Mouse (Mus musculus): ENCODE results near the gene Tnp2. TPM values are rescaled to one million over a fixed set of nuclear protein-coding genes. Genes with fewer than 3 reads are reported as not detected.

Tnp2 gene
- polyA plus RNA-seq, 1 experiment from 2014 or later: not detected

- 0 out of 2 replicates have a peak, but pooled peaks cover 9% of the 10 kb centered on the region for H3K27me3 ChIP-seq (replicated peaks; ENCODE audit: control insufficient read depth, insufficient read depth, low read length)
- ATAC-seq: peak; percentile 88
These were observed 2.9 kb downstream of the Tnp2 start, which contains the start of gene Socs1 for GRCm38 (mm10) chr16:10785371-10786231. TSS of gene Socs1 (minus strand) at chr16:10785536.

GRCm38 (mm10) chr16:10784793-10785370, 3.6 kb downstream of the Tnp2 start:
- H3K27me3 ChIP-seq (replicated peaks; ENCODE audit: control insufficient read depth, insufficient read depth, low read length): 0 out of 2 replicates have a peak, but pooled peaks cover 9% of the 10 kb centered on the region

More at GRCm38 (mm10) chr16:10785371-10786231, 2.9 kb downstream of the Tnp2 start, which contains the start of gene Socs1:
- peak within 1 kb of the TSS; percentile 70 for H3K27ac ChIP-seq (ENCODE audit: low read depth, low read length)
- 0% methylated on average over 43 of the region's 59 CpGs for WGBS
- H3K36me3 ChIP-seq (ENCODE audit: control insufficient read depth, insufficient read depth, low read length): no peaks in the 10 kb centered on the region
- H3K4me1 ChIP-seq (ENCODE audit: control insufficient read depth, insufficient read depth, low read length): 0 out of 2 replicates have a peak, but pooled peaks cover 3% of the 10 kb centered on the region
- peak within 1 kb of the TSS; percentile 97 for H3K4me2 ChIP-seq (ENCODE audit: low read length)
- peak within 1 kb of the TSS; percentile 67 for H3K9ac ChIP-seq (ENCODE audit: low read length)
- DNase-seq (ENCODE audit: low spot score): peak; percentile 91
- peak within 1 kb of the TSS; percentile 50 for H3K4me3 ChIP-seq (ENCODE audit: low read depth, low read length)
- no peaks in the 10 kb centered on the region for H3K9me3 ChIP-seq (replicated peaks; ENCODE audit: control insufficient read depth, low read length)

GRCm38 (mm10) chr16:10783883-10784792, 4.3 kb downstream of the Tnp2 start:
- 0 out of 2 replicates have a peak, but pooled peaks cover 3% of the 10 kb centered on the region for H3K4me1 ChIP-seq (ENCODE audit: control insufficient read depth, insufficient read depth, low read length)
- peak overlapping the region; percentile 50 for H3K4me3 ChIP-seq (ENCODE audit: low read depth, low read length)
- H3K36me3 ChIP-seq (ENCODE audit: control insufficient read depth, insufficient read depth, low read length): no peaks in the 10 kb centered on the region
- H3K4me2 ChIP-seq (ENCODE audit: low read length): peak overlapping the region; percentile 97
- no peak overlapping the region for H3K27ac ChIP-seq (ENCODE audit: low read depth, low read length)
- H3K9me3 ChIP-seq (replicated peaks; ENCODE audit: control insufficient read depth, low read length): no peaks in the 10 kb centered on the region
- ATAC-seq (peak; percentile 12), DNase-seq (ENCODE audit: low spot score) (peak; percentile 36)
- H3K9ac ChIP-seq (ENCODE audit: low read length): peak overlapping the region; percentile 67
- H3K27me3 ChIP-seq (replicated peaks; ENCODE audit: control insufficient read depth, insufficient read depth, low read length): 0 out of 2 replicates have a peak, but pooled peaks cover 9% of the 10 kb centered on the region
- 4% methylated on average over 81 of the region's 81 CpGs for WGBS

More at GRCm38 (mm10) chr16:10784793-10785370, 3.6 kb downstream of the Tnp2 start:
- peak; percentile 76 for ATAC-seq
- peak overlapping the region; percentile 50 for H3K4me3 ChIP-seq (ENCODE audit: low read depth, low read length)
- H3K4me1 ChIP-seq (ENCODE audit: control insufficient read depth, insufficient read depth, low read length): 0 out of 2 replicates have a peak, but pooled peaks cover 3% of the 10 kb centered on the region
- WGBS: 1% methylated on average over 51 of the region's 55 CpGs
- peak overlapping the region; percentile 97 for H3K4me2 ChIP-seq (ENCODE audit: low read length)
- H3K9me3 ChIP-seq (replicated peaks; ENCODE audit: control insufficient read depth, low read length): no peaks in the 10 kb centered on the region
- H3K9ac ChIP-seq (ENCODE audit: low read length): peak overlapping the region; percentile 67
- peak; percentile 85 for DNase-seq (ENCODE audit: low spot score)
- no peaks in the 10 kb centered on the region for H3K36me3 ChIP-seq (ENCODE audit: control insufficient read depth, insufficient read depth, low read length)
- H3K27ac ChIP-seq (ENCODE audit: low read depth, low read length): peak overlapping the region; percentile 70

- no peak overlapping the region for H3K4me3 ChIP-seq (ENCODE audit: low read depth, low read length)
- ATAC-seq: no peak
- no peak overlapping the region for H3K27ac ChIP-seq (ENCODE audit: low read depth, low read length)
- no peak for DNase-seq (ENCODE audit: low spot score)
- H3K4me2 ChIP-seq (ENCODE audit: low read length): no peak overlapping the region
- H3K9me3 ChIP-seq (replicated peaks; ENCODE audit: control insufficient read depth, low read length): no peaks in the 10 kb centered on the region
- 71% methylated on average over 8 of the region's 8 CpGs for WGBS
- 0 out of 2 replicates have a peak, but pooled peaks cover 3% of the 10 kb centered on the region for H3K4me1 ChIP-seq (ENCODE audit: control insufficient read depth, insufficient read depth, low read length)
- H3K27me3 ChIP-seq (replicated peaks; ENCODE audit: control insufficient read depth, insufficient read depth, low read length): 0 out of 2 replicates have a peak, but pooled peaks cover 9% of the 10 kb centered on the region
- H3K9ac ChIP-seq (ENCODE audit: low read length): no peak overlapping the region
- no peaks in the 10 kb centered on the region for H3K36me3 ChIP-seq (ENCODE audit: control insufficient read depth, insufficient read depth, low read length)
These were observed 5.0 kb downstream of the Tnp2 start for GRCm38 (mm10) chr16:10783451-10783850.

GRCm38 (mm10) chr16:10783152-10783434, 5.4 kb downstream of the Tnp2 start:
- H3K4me2 ChIP-seq (ENCODE audit: low read length): no peak overlapping the region
- no peak overlapping the region for H3K9ac ChIP-seq (ENCODE audit: low read length)
- H3K4me3 ChIP-seq (ENCODE audit: low read depth, low read length): no peak overlapping the region
- DNase-seq (ENCODE audit: low spot score) (no peak), ATAC-seq (no peak)
- no peak overlapping the region for H3K27ac ChIP-seq (ENCODE audit: low read depth, low read length)
- H3K27me3 ChIP-seq (replicated peaks; ENCODE audit: control insufficient read depth, insufficient read depth, low read length): 0 out of 2 replicates have a peak, but pooled peaks cover 9% of the 10 kb centered on the region
- no peaks in the 10 kb centered on the region for H3K9me3 ChIP-seq (replicated peaks; ENCODE audit: control insufficient read depth, low read length)
- 0 out of 2 replicates have a peak, but pooled peaks cover 3% of the 10 kb centered on the region for H3K4me1 ChIP-seq (ENCODE audit: control insufficient read depth, insufficient read depth, low read length)
- 47% methylated on average over 1 of the region's 1 CpGs for WGBS
- no peaks in the 10 kb centered on the region for H3K36me3 ChIP-seq (ENCODE audit: control insufficient read depth, insufficient read depth, low read length)

- no peak overlapping the region for H3K27ac ChIP-seq (ENCODE audit: low read depth, low read length)
- WGBS: 44% methylated on average over 6 of the region's 6 CpGs
These were observed 5.9 kb downstream of the Tnp2 start for GRCm38 (mm10) chr16:10782377-10783151.

GRCm38 (mm10) chr16:10781862-10782371, 6.5 kb downstream of the Tnp2 start:
- DNase-seq (ENCODE audit: low spot score) (no peak), ATAC-seq (no peak)
- Histone ChIP-seq H3K36me3 (ENCODE audit: control insufficient read depth, insufficient read depth, low read length) (no peaks in the 10 kb centered on the region), H3K4me3 (ENCODE audit: low read depth, low read length) (no peak overlapping the region), H3K9ac (ENCODE audit: low read length) (no peak overlapping the region), H3K27me3 (replicated peaks; ENCODE audit: control insufficient read depth, insufficient read depth, low read length) (0 out of 2 replicates have a peak, but pooled peaks cover 9% of the 10 kb centered on the region), H3K4me2 (ENCODE audit: low read length) (no peak overlapping the region), H3K9me3 (replicated peaks; ENCODE audit: control insufficient read depth, low read length) (no peaks in the 10 kb centered on the region), H3K4me1 (ENCODE audit: control insufficient read depth, insufficient read depth, low read length) (0 out of 2 replicates have a peak, but pooled peaks cover 3% of the 10 kb centered on the region), H3K27ac (ENCODE audit: low read depth, low read length) (no peak overlapping the region)
- WGBS: 38% methylated on average over 9 of the region's 9 CpGs

More at GRCm38 (mm10) chr16:10782377-10783151, 5.9 kb downstream of the Tnp2 start:
- Histone ChIP-seq H3K27me3 (replicated peaks; ENCODE audit: control insufficient read depth, insufficient read depth, low read length) (0 out of 2 replicates have a peak, but pooled peaks cover 9% of the 10 kb centered on the region), H3K9ac (ENCODE audit: low read length) (no peak overlapping the region), H3K4me2 (ENCODE audit: low read length) (no peak overlapping the region), H3K9me3 (replicated peaks; ENCODE audit: control insufficient read depth, low read length) (no peaks in the 10 kb centered on the region), H3K36me3 (ENCODE audit: control insufficient read depth, insufficient read depth, low read length) (no peaks in the 10 kb centered on the region), H3K4me3 (ENCODE audit: low read depth, low read length) (no peak overlapping the region), H3K4me1 (ENCODE audit: control insufficient read depth, insufficient read depth, low read length) (0 out of 2 replicates have a peak, but pooled peaks cover 3% of the 10 kb centered on the region)
- DNase-seq (ENCODE audit: low spot score) (no peak), ATAC-seq (no peak)

All from forebrain, embryonic 14.5 days (tissue).